Comparison of ENCODE assay signal across 8 mouse cellular contexts in genomic region chr2:92883912-92884243, GRCm38 (mm10). TPM values are rescaled to one million over a fixed set of nuclear protein-coding genes. Genes with fewer than 3 reads are reported as not detected.
DNase-seq lines count a peak whose midpoint lies in the region; ATAC-seq and TF ChIP-seq lines count a peak whose summit lies in the region.

No protein-coding gene starts in this region.

- no peaks in the 10 kb centered on the region for H3K36me3 ChIP-seq in stomach, embryonic 14.5 days (ENCODE audit: control insufficient read depth, insufficient read depth, low read length)

- DNase-seq in cerebellum, adult 18-20 months, result peak; percentile 14 to 17
- peak; percentile 93 for DNase-seq in R1 (ENCODE audit: low read depth, low spot score)
- peak; percentile 10 for DNase-seq in lung, adult 2 months
- no peak for DNase-seq in layer of hippocampus, postnatal 36 days
- no peak for DNase-seq in layer of hippocampus, adult 9-10 months (ENCODE audit: low spot score)

- WGBS in lung, adult 2 months, result 3% methylated on average over 2 of the region's 2 CpGs
- 7% methylated on average over 2 of the region's 2 CpGs for WGBS in stomach, embryonic 14.5 days

- H3K27ac ChIP-seq in stomach, embryonic 14.5 days (ENCODE audit: low read length), result no peak overlapping the region

- TF ChIP-seq CTCF in lung, adult 2 months (IDR thresholded peaks at IDR 0.05; ENCODE audit: insufficient read depth, low read length), result no peak

- H3K4me1 ChIP-seq in lung, adult 2 months (ENCODE audit: control insufficient read depth, insufficient read depth, low read length), result no peaks in the 10 kb centered on the region
- H3K4me1 ChIP-seq in stomach, embryonic 14.5 days (ENCODE audit: control insufficient read depth, insufficient read depth, low read length), result peaks cover 5% of the 10 kb centered on the region; the same call in 1 of the 2 replicates

- no peak overlapping the region for H3K4me3 ChIP-seq in lung, adult 2 months (replicated peaks; ENCODE audit: extremely low read depth, low read depth, low read length)
- H3K4me3 ChIP-seq in stomach, embryonic 14.5 days (ENCODE audit: low read depth, low read length), result no peak overlapping the region

- no peak for ATAC-seq in cerebellum, adult (ENCODE audit: insufficient number of reproducible peaks, low FRiP score, low TSS enrichment)
- ATAC-seq in hematopoietic stem cell, adult 5-6 weeks (replicated peaks in 1 of 2; ENCODE audit: insufficient read depth in 1 of 2, low FRiP score in 2 of 2, low TSS enrichment in 1 of 2, low read depth in 1 of 2, poor library complexity in 2 of 2, severe bottlenecking in 2 of 2), result peak; percentile 13 to 37; a peak in 1 of 4 replicates
- ATAC-seq in stomach, embryonic 14.5 days (ENCODE audit: insufficient number of reproducible peaks, insufficient read depth, low FRiP score, low read depth), result peak; percentile 54; the same call in 1 of the 2 replicates

- H3K9ac ChIP-seq in stomach, embryonic 14.5 days (replicated peaks; ENCODE audit: low read depth, low read length), result no peak overlapping the region

- no peaks in the 10 kb centered on the region for H3K9me3 ChIP-seq in stomach, embryonic 14.5 days (ENCODE audit: control insufficient read depth, low read depth, low read length)

- no peak overlapping the region for H3K4me2 ChIP-seq in stomach, embryonic 14.5 days (replicated peaks; ENCODE audit: low read depth, low read length)

- TF ChIP-seq POLR2A in lung, adult 2 months (IDR thresholded peaks at IDR 0.05; ENCODE audit: borderline replicate concordance, extremely low read depth, low read depth, low read length), result no peak

- H3K27me3 ChIP-seq in stomach, embryonic 14.5 days (ENCODE audit: control insufficient read depth, insufficient read depth, low read length), result no peaks in the 10 kb centered on the region

RNA-seq across cellular contexts. Expression of gene Syt13, which starts 31.0 kb away (rescaled TPM):
- not detected in 2 replicates for total RNA-seq in hematopoietic stem cell, adult 5-6 weeks (2017)
- 0.08 and 0.11 TPM in 2 replicates for polyA plus RNA-seq in lung, adult 2 months (2012; rRNA removed)
- polyA plus RNA-seq in stomach, embryonic 14.5 days (2014; fragmentation: Nextera tagmentation; extraction: Ambion mirVana), result 7.7 and 9.6 TPM in 2 replicates
- 100 to 1,000 TPM; 159 to 162 TPM for total RNA-seq in layer of hippocampus, postnatal 36 days (2021)

Comparison
In these comparisons a context has a peak if more than half of its experiments do, and no peak if none do; other contexts are left out.
1. DNase-seq: peak in cerebellum, adult 18-20 months (2 of 2), R1 (single experiment) and lung, adult 2 months (single experiment); none in layer of hippocampus, postnatal 36 days (0 of 2) and layer of hippocampus, adult 9-10 months (single experiment).
2. RNA of gene Syt13, which starts 31.0 kb away (total RNA-seq): 159 to 162 TPM in layer of hippocampus, postnatal 36 days; not detected in hematopoietic stem cell, adult 5-6 weeks; every median in the first group is over 100 times any median in the second.